Mouse (Mus musculus) cerebellum, adult 2 months (tissue): ENCODE measurements around the gene Olfr1201. TPM values are rescaled to one million over a fixed set of nuclear protein-coding genes. Genes with fewer than 3 reads are reported as not detected.

Experiments
- DNase-seq, 2 experiments: peaks; one replicate each; pipeline ENCODE4 v3.0.0; 2021
- H3K27ac ChIP-seq: fragments of 200-500 bp; 2 replicates; pipeline ENCODE4 v1.5.1; 2012; ENCODE audit warnings: low read length, control low read depth, inconsistent platforms; ENCODE audit not compliant: insufficient read depth
- H3K27me3 ChIP-seq: fragments of 200-500 bp; 2 replicates; pipeline ENCODE4 v1.6.1; 2012; ENCODE audit warnings: inconsistent platforms, mild to moderate bottlenecking, low read length, moderate library complexity; ENCODE audit not compliant: control insufficient read depth, insufficient read depth
- H3K4me1 ChIP-seq: fragments of 200-500 bp; 2 replicates; pipeline ENCODE4 v1.6.1; 2011; ENCODE audit warnings: low read length; ENCODE audit not compliant: control insufficient read depth, insufficient read depth
- H3K4me3 ChIP-seq: fragments of 200-500 bp; replicated peaks from 2 replicates; pipeline ENCODE3; 2011; ENCODE audit warnings: mild to moderate bottlenecking, low read depth, low read length, control low read depth; ENCODE audit not compliant: insufficient read depth
- CTCF ChIP-seq: fragments of 200-500 bp; IDR thresholded peaks from 2 replicates; pipeline ENCODE4 v1.5.1; 2011; ENCODE audit warnings: low read depth, mild to moderate bottlenecking, control low read depth, low read length, moderate library complexity, borderline replicate concordance; ENCODE audit not compliant: insufficient read depth
- POLR2A ChIP-seq: fragments of 200-500 bp; IDR thresholded peaks from 2 replicates; pipeline ENCODE4 v1.6.1; 2011; ENCODE audit warnings: low read length, control low read depth, borderline replicate concordance; ENCODE audit not compliant: insufficient read depth
- WGBS: fragments of 180-500 bp; shearing (Covaris S2); methylation state at CpG from one replicate; pipeline ENCODE4 v1.1.7; 2018; 5-methylcytosine and 5-hydroxymethylcytosine counted together
- polyA plus RNA-seq: library from polyadenylated mRNA; depleted of rRNA; stranded (reverse); fragments of >200 nt; gene quantifications from 2 replicates; pipeline ENCODE4 v1.2.3, GENCODE M21; 2012; rRNA removed

Gene Olfr1201
- polyA plus RNA-seq = not detected in 2 replicates

DNA sequence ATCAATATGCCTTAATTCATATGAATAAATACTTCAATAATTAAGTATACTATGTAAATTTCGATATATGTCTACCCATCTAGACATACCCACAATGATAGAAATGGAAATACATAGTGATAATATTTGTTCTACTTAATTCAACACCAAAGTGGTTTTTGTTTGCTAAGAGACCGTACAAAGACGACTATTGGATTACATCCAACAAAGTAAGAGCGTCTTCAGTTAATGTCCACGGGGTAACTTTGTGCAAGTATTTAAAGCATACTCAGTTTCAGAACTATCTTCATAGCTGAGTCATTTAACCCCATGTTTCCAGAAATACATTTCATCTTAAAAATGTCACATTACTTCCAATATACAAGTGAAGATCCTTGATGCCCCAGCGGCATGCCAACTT lies at the start of gene Olfr1201:
Olfr1201 (plus strand) TSS at position 301 of the 400 bp plus-strand sequence.
- TF ChIP-seq POLR2A = no peak
- Histone ChIP-seq H3K4me3 (no peak within 1 kb of the TSS), H3K27ac (no peak within 1 kb of the TSS), H3K27me3 (no peaks in the 10 kb centered on the region), H3K4me1 (no peaks in the 10 kb centered on the region)
- no peak for DNase-seq
- WGBS = 56% methylated on average over 6 of the region's 6 CpGs

DNA sequence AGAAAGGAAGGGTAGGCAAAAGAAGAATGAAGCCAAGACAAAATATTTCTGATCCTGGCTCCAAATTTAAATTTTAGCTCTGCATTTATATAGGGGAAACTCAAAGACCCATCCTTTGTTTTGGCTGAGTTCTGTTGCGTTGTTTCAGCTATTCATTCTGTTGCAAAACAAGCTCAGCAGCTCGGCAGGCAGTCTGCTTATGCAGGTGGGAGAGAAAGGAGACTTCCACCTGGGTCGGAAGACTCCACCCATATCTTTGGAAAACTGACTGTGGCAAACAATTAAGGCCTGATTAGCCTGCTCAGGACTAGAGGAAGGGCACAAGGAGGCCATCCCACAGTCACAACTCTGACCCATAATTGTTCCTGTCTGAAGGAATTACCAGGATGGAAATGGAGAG lies 49.5 kb upstream of the Olfr1201 start:
- H3K4me3 ChIP-seq = no peak overlapping the region
- H3K27me3 ChIP-seq = no peaks in the 10 kb centered on the region
- H3K4me1 ChIP-seq = no peaks in the 10 kb centered on the region
- TF ChIP-seq POLR2A (no peak), CTCF (no peak)
- 71% methylated on average over 3 of the region's 3 CpGs for WGBS
- no peak overlapping the region for H3K27ac ChIP-seq
- no peak for DNase-seq

DNA sequence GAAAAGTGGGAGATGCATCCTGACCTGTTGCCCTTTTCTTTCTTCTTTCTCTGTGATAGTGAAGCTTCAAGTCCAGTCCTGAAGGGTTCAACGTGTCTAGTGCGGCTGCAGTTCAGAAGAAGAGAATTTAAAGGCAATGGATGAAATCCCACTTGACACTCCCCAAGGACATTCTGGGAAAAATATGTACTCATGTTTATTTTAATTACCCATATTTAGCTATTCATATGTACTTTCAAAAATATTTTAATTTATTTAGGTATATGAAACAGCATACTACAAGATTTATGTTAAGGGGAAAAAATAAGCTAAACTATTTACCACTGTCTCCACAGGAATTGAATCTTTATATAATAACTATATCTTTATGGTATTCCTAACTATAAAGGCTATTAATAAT lies 41.6 kb upstream of the Olfr1201 start, which contains the start of gene Olfr1198:
Olfr1198 (minus strand) TSS at position 101 of the 400 bp plus-strand sequence.
- WGBS = 97% methylated on average over 2 of the region's 2 CpGs
- no peak for TF ChIP-seq POLR2A
- TF ChIP-seq CTCF = no peak
- no peak within 1 kb of the TSS for H3K4me3 ChIP-seq
- H3K27ac ChIP-seq = no peak within 1 kb of the TSS
- no peak for DNase-seq
- H3K27me3 ChIP-seq = no peaks in the 10 kb centered on the region
- no peaks in the 10 kb centered on the region for H3K4me1 ChIP-seq

DNA sequence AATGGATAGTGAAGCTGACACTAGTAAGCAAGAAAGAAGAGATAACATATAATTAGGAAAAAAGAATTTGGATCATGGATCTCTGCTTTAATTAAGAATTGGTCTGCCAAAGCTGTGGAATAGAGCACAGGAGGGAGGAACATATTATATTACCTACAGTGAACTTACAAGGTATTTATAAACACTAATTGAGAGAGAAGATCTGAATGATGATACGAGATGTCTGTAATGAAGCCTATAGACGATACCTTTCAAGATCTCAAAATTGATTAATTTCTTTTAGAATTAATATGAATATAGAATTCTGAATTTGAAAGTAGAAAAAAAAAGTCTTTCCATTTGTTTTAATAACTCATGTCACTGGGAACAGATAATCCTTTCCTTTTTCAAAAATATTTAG lies 32.5 kb upstream of the Olfr1201 start, which contains the start of gene Olfr1199:
Olfr1199 (minus strand) TSS at position 101 of the 400 bp plus-strand sequence.
- WGBS = 91% methylated on average over 2 of the region's 2 CpGs
- Histone ChIP-seq H3K27ac (no peak within 1 kb of the TSS), H3K27me3 (no peaks in the 10 kb centered on the region), H3K4me1 (no peaks in the 10 kb centered on the region), H3K4me3 (no peak within 1 kb of the TSS)
- TF ChIP-seq CTCF (no peak), POLR2A (no peak)
- no peak for DNase-seq

DNA sequence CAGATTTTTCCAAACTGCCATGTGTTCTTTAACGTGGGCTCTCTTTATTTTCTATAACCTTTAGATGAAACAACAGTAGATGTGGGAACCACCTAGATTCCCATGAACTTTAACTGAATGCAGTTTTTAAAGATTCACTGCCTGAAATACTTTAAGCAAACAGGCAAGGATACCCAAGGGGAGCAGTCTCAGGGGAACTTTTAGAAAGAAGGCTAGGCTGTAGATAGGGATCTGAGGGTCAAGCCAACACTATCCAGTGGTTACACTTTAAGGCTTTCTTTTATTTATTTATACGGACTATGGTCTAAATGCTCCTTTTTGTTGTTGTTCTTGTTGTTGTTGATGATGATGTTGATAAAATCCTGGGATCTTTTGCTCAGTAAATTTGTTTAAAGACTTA lies 22.4 kb upstream of the Olfr1201 start, which contains the start of gene Olfr1200:
Olfr1200 (minus strand) TSS at position 101 of the 400 bp plus-strand sequence.
- no peak within 1 kb of the TSS for H3K27ac ChIP-seq
- TF ChIP-seq CTCF = no peak
- WGBS = 78% methylated on average over 2 of the region's 2 CpGs
- DNase-seq = no peak
- H3K4me3 ChIP-seq = no peak within 1 kb of the TSS
- H3K27me3 ChIP-seq = no peaks in the 10 kb centered on the region
- H3K4me1 ChIP-seq = no peaks in the 10 kb centered on the region

DNA sequence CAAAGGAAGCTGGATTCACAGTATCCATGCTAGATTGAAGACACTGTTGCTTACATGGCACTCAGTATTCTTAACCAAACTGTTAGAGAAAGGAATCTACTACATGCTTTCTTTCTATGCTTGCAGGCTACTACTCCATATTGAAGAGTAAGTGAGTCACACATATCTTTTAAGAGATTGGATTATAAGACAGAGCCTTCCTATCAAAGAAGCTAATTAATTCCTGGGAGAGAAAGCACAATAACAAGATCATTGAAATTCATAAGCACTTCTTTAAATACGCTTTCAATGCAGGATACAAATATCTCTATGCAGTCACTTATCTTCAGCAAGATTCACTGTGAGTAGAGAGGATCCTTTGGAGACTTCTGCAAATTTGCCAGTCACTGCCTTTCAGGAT lies 21.4 kb downstream of the Olfr1201 start, which contains the start of gene Olfr1202:
Olfr1202 (plus strand) TSS at position 301 of the 400 bp plus-strand sequence.
- Histone ChIP-seq H3K27ac (no peak within 1 kb of the TSS), H3K4me1 (no peaks in the 10 kb centered on the region), H3K4me3 (no peak within 1 kb of the TSS), H3K27me3 (no peaks in the 10 kb centered on the region)
- no peak for DNase-seq
- 69% methylated on average over 1 of the region's 1 CpGs for WGBS
- no peak for TF ChIP-seq POLR2A
- no peak for TF ChIP-seq CTCF

DNA sequence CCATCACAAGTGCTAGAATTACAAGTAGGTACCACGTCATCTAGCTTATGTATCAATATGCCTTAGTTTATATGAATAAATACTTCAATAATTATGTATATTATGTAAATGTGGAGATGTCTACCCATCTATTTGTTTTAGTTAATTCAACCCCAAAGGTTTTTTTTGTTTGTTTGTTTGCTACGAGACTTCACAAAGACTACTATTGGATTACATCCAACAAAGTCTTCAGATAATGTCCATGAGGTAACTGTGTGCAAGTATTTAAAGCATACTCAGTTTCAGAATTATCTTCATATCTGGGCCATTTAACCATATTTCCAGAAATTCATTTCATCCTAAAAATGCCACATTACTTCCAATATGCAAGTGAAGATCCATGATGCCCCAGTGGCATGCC lies 36.6 kb downstream of the Olfr1201 start, which contains the start of gene Olfr1205:
Olfr1205 (plus strand) TSS at position 301 of the 400 bp plus-strand sequence.
- Histone ChIP-seq H3K27me3 (no peaks in the 10 kb centered on the region), H3K4me3 (no peak within 1 kb of the TSS), H3K4me1 (no peaks in the 10 kb centered on the region), H3K27ac (no peak within 1 kb of the TSS)
- DNase-seq = no peak
- TF ChIP-seq POLR2A = no peak
- TF ChIP-seq CTCF = no peak
- 72% methylated on average over 2 of the region's 2 CpGs for WGBS

DNA sequence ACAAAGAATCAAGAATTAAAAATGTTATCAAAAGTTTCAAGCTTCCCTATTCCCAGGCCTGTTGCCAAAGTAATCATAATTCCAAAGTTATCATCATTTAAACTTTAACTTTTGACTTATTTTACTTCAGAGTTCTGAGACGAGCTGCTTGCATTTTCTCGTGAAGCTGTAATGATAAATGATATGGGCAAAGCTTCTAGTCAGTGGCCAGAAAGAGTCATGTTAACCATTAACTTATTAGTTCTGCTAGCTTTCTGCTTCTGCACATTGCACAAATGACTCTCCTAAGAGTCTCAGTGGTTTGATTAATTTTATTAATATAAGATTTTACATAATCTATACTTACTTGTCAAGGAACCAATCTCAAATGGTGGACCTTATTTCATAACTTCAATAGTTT lies 45.6 kb downstream of the Olfr1201 start:
- Histone ChIP-seq H3K27ac (no peak overlapping the region), H3K4me3 (no peak overlapping the region), H3K4me1 (no peaks in the 10 kb centered on the region), H3K27me3 (no peaks in the 10 kb centered on the region)
- DNase-seq = no peak
- no peak for TF ChIP-seq CTCF
- no peak for TF ChIP-seq POLR2A
- 83% methylated on average over 2 of the region's 2 CpGs for WGBS

Other genes with a start within 250 kb of the Olfr1201 start
- not detected in 2 replicates for gene Olfr1188, start 236.1 kb upstream of the Olfr1201 start, polyA plus RNA-seq
- gene Olfr1189, start 206.6 kb upstream of the Olfr1201 start, polyA plus RNA-seq = not detected in 2 replicates
- not detected in 2 replicates for gene Olfr1191-ps1, start 152.5 kb upstream of the Olfr1201 start, polyA plus RNA-seq
- gene Olfr1192-ps1, start 144.5 kb upstream of the Olfr1201 start, polyA plus RNA-seq = not detected in 2 replicates
- gene Olfr1193, start 117.4 kb upstream of the Olfr1201 start, polyA plus RNA-seq = not detected in 2 replicates
- gene Olfr1195, start 103.8 kb upstream of the Olfr1201 start, polyA plus RNA-seq = not detected in 2 replicates
- not detected in 2 replicates for gene Olfr1196, start 88.4 kb upstream of the Olfr1201 start, polyA plus RNA-seq
- not detected in 2 replicates for gene Olfr1197, start 60.7 kb upstream of the Olfr1201 start, polyA plus RNA-seq
- not detected in 2 replicates for gene Olfr1198, start 41.7 kb upstream of the Olfr1201 start, polyA plus RNA-seq
- gene Olfr1199, start 32.6 kb upstream of the Olfr1201 start, polyA plus RNA-seq = not detected in 2 replicates
- not detected in 2 replicates for gene Olfr1200, start 22.5 kb upstream of the Olfr1201 start, polyA plus RNA-seq
- not detected in 2 replicates for gene Olfr1202, start 21.5 kb downstream of the Olfr1201 start, polyA plus RNA-seq
- gene Olfr1205, start 36.7 kb downstream of the Olfr1201 start, polyA plus RNA-seq = not detected in 2 replicates
- gene Olfr1204, start 56.3 kb downstream of the Olfr1201 start, polyA plus RNA-seq = not detected in 2 replicates
- gene Olfr1206, start 70.2 kb downstream of the Olfr1201 start, polyA plus RNA-seq = not detected in 2 replicates
- gene Olfr1208, start 109.3 kb downstream of the Olfr1201 start, polyA plus RNA-seq = not detected in 2 replicates
- gene Olfr1209, start 122.1 kb downstream of the Olfr1201 start, polyA plus RNA-seq = not detected in 2 replicates
- not detected in 2 replicates for gene Olfr1211, start 145.1 kb downstream of the Olfr1201 start, polyA plus RNA-seq
- not detected in 2 replicates for gene Olfr1212, start 160.9 kb downstream of the Olfr1201 start, polyA plus RNA-seq
- not detected in 2 replicates for gene Gm13762, start 187.2 kb downstream of the Olfr1201 start, polyA plus RNA-seq
- not detected in 2 replicates for gene Olfr1214, start 199.6 kb downstream of the Olfr1201 start, polyA plus RNA-seq
- not detected in 2 replicates for gene Olfr1215, start 213.9 kb downstream of the Olfr1201 start, polyA plus RNA-seq
- gene Olfr1216, start 225.3 kb downstream of the Olfr1201 start, polyA plus RNA-seq = not detected in 2 replicates
- not detected in 2 replicates for gene Olfr1217, start 239.0 kb downstream of the Olfr1201 start, polyA plus RNA-seq